Mouse (Mus musculus) lung, adult 2 months (tissue): ENCODE results near the gene Stub1. TPM values are rescaled to one million over a fixed set of nuclear protein-coding genes. Genes with fewer than 3 reads are reported as not detected.

Experiments used
- DNase-seq: peaks from one replicate; pipeline ENCODE4 v3.0.0; 2022
- H3K4me1 ChIP-seq: fragments of 200-500 bp; 2 replicates; pipeline ENCODE4 v1.6.1; 2011; ENCODE audit warnings: low read length; ENCODE audit not compliant: control insufficient read depth, insufficient read depth
- H3K4me3 ChIP-seq: fragments of 200-500 bp; replicated peaks from 2 replicates; pipeline ENCODE3; 2011; ENCODE audit warnings: low read depth, mild to moderate bottlenecking, control low read depth, low read length; ENCODE audit errors: extremely low read depth
- CTCF ChIP-seq: fragments of 200-500 bp; IDR thresholded peaks from 2 replicates; pipeline ENCODE4 v1.5.1; 2011; ENCODE audit warnings: mild to moderate bottlenecking, low read length, control low read depth; ENCODE audit not compliant: insufficient read depth
- POLR2A ChIP-seq: fragments of 200-500 bp; IDR thresholded peaks from 2 replicates; pipeline ENCODE4 v1.6.1; 2011; ENCODE audit warnings: low read depth, mild to moderate bottlenecking, control low read depth, low read length, borderline replicate concordance; ENCODE audit errors: extremely low read depth
- WGBS: fragments of 180-500 bp; shearing (Covaris S2); methylation state at CpG from one replicate; pipeline ENCODE4 v1.1.7; 2018; 5-methylcytosine and 5-hydroxymethylcytosine counted together
- polyA plus RNA-seq: library from polyadenylated mRNA; depleted of rRNA; stranded (reverse); fragments of >200 nt; gene quantifications from 2 replicates; pipeline ENCODE4 v1.2.3, GENCODE M21; 2012; rRNA removed

Gene Stub1
- 131 and 160 TPM in 2 replicates for polyA plus RNA-seq

- TF ChIP-seq POLR2A (no peak; the same call in 1 of the 2 replicates), CTCF (no peak)
- H3K4me1 ChIP-seq, result peaks cover 30% of the 10 kb centered on the region
- peak within 1 kb of the TSS; percentile 84 for H3K4me3 ChIP-seq
- WGBS, result under 1% methylated on average over 24 of the region's 24 CpGs
- DNase-seq, result no peak
These were observed at the start of gene Stub1 for GRCm38 (mm10) chr17:25833291-25833663. TSS of gene Stub1 (minus strand) at chr17:25833404.

GRCm38 (mm10) chr17:25882306-25882705, 49.1 kb upstream of the Stub1 start:
- WGBS, result 58% methylated on average over 5 of the region's 5 CpGs
- H3K4me1 ChIP-seq, result 0 out of 2 replicates have a peak, but pooled peaks cover 1% of the 10 kb centered on the region
- 0 out of 2 replicates have a peak, but pooled peaks have one; percentile 2 for TF ChIP-seq POLR2A
- TF ChIP-seq CTCF, result no peak
- no peak overlapping the region for H3K4me3 ChIP-seq
- no peak for DNase-seq

- TF ChIP-seq POLR2A (no peak), CTCF (no peak)
These were observed 48.5 kb upstream of the Stub1 start for GRCm38 (mm10) chr17:25881691-25882090.

GRCm38 (mm10) chr17:25880913-25881641, 47.9 kb upstream of the Stub1 start:
- no peak for TF ChIP-seq CTCF
- 25% methylated on average over 5 of the region's 5 CpGs for WGBS
- no peak for DNase-seq
- Histone ChIP-seq H3K4me1 (no peaks in the 10 kb centered on the region; the same call in none of the 2 replicates), H3K4me3 (no peak overlapping the region)

More at GRCm38 (mm10) chr17:25881691-25882090, 48.5 kb upstream of the Stub1 start:
- WGBS, result 67% methylated on average over 4 of the region's 4 CpGs
- H3K4me3 ChIP-seq, result no peak overlapping the region
- H3K4me1 ChIP-seq, result no peaks in the 10 kb centered on the region
- DNase-seq, result no peak

- no peak within 1 kb of the TSS for H3K4me3 ChIP-seq
- TF ChIP-seq POLR2A (no peak), CTCF (no peak)
- H3K4me1 ChIP-seq, result peaks cover 3% of the 10 kb centered on the region
- no peak for DNase-seq
- 49% methylated on average over 5 of the region's 5 CpGs for WGBS
These were observed 47.1 kb upstream of the Stub1 start, which contains the start of gene Wfikkn1 for GRCm38 (mm10) chr17:25880196-25880910. TSS of gene Wfikkn1 (minus strand) at chr17:25880858.

- Histone ChIP-seq H3K4me3 (no peak overlapping the region), H3K4me1 (peaks cover 3% of the 10 kb centered on the region)
- no peak for DNase-seq
- 77% methylated on average over 8 of the region's 8 CpGs for WGBS
- TF ChIP-seq CTCF (no peak), POLR2A (no peak)
These were observed 46.5 kb upstream of the Stub1 start for GRCm38 (mm10) chr17:25879750-25880149.

- Histone ChIP-seq H3K4me1 (peaks cover 3% of the 10 kb centered on the region), H3K4me3 (no peak overlapping the region)
- TF ChIP-seq POLR2A (no peak), CTCF (peak; percentile 57)
- 75% methylated on average over 4 of the region's 4 CpGs for WGBS
- DNase-seq, result no peak
These were observed 46.1 kb upstream of the Stub1 start for GRCm38 (mm10) chr17:25879261-25879660.

- WGBS, result 93% methylated on average over 19 of the region's 19 CpGs
- Histone ChIP-seq H3K4me1 (peaks cover 3% of the 10 kb centered on the region), H3K4me3 (no peak overlapping the region)
- no peak for DNase-seq
- TF ChIP-seq CTCF, result no peak
- no peak for TF ChIP-seq POLR2A
These were observed 45.5 kb upstream of the Stub1 start for GRCm38 (mm10) chr17:25878611-25879180.

GRCm38 (mm10) chr17:25877741-25878610, 44.8 kb upstream of the Stub1 start:
- 90% methylated on average over 32 of the region's 32 CpGs for WGBS
- TF ChIP-seq POLR2A (no peak), CTCF (no peak)

More at GRCm38 (mm10) chr17:25877741-25878610, 44.8 kb upstream of the Stub1 start:
- H3K4me3 ChIP-seq, result no peak overlapping the region
- DNase-seq, result no peak
- peaks cover 3% of the 10 kb centered on the region for H3K4me1 ChIP-seq
